Mouse (Mus musculus) ovary, postnatal 36 days (tissue): ENCODE results near the gene Inmt.

ENCODE experiments used
- DNase-seq: peaks from one replicate; pipeline ENCODE4 v3.0.0; 2022; ENCODE audit warnings: low spot score, mixed read lengths

Inmt gene

DNA sequence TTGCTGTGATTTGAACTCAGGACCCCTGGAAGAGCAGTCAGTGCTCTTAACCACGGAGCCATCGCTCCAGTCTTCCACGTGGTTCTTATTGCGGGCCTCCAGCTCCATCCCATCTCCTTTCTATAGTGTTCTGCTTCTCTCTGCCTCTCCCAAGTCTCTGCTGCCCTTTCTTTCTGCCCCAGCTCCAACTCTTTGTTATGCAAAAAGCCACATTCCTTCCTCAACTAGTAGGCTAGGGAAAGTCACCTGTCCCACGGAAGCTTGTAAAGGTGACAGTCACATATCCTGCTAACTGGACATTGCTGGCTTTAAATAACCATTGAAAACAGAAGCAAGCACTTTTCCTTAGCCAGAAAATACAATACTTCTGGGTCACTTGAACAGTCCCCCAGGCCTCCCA lies 5.0 kb downstream of the Inmt start:
- DNase-seq = no peak

DNA sequence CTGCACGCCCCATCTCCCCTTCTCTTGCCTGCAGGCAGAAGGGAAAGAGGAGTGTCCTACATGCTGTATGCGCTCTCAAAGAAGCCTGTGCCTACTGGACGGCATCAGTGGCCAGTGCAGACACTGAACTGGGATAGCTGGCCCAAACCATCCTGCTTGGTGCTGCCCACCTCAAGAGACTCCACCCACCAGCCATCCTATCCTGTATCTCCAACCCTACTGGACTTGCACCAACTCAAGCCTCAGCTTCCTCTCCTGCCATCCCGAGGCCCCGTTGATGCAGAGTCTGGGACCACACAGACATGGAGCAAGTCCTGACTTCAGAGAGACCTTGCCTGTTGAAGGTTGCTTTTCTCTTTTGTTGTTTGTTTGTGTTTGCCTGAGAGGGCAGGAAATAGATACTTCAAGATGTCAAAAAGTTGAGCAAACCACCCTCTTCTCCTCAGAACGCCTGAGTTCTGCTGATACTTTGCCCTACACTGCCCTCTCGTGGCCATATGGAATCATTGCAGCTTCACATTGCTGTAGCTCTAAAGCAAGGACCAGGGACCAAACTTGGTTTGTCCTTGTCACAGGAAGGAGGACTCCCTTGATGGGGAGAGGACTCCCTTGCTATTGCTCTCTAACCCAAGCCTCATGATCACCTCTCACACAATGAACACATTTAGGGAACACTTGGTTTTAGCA lies 7.9 kb downstream of the Inmt start:
- DNase-seq = peak; percentile 56

DNA sequence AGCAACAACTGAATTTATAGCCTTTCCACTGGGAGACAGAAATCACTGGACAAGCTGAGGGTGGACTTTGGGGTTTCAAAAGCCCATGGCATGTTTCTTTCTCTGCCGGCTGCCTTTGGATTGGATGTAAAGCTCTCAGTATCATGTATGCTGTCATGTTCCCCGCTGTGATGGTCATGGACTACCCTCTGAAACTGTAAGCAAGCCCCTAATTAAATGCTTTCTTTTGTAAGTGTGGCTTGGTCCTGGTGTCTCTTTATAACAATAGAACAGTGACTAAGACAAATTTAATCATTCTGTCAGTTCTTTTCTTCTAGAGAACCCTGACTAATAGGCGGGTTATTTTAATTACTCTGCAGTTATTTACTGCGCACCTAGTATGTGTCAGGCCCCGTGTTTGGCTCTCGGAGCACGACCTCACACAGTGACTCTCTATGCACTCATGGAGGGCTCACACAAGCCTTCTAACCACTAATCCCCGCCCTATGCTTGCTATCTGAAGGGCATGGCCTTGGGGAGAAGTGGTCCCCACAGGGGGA lies 11.7 kb downstream of the Inmt start:
- no peak for DNase-seq

- no peak for DNase-seq
Measured at GRCm38 (mm10) chr6:55161311-55161761, 13.5 kb downstream of the Inmt start.

DNA sequence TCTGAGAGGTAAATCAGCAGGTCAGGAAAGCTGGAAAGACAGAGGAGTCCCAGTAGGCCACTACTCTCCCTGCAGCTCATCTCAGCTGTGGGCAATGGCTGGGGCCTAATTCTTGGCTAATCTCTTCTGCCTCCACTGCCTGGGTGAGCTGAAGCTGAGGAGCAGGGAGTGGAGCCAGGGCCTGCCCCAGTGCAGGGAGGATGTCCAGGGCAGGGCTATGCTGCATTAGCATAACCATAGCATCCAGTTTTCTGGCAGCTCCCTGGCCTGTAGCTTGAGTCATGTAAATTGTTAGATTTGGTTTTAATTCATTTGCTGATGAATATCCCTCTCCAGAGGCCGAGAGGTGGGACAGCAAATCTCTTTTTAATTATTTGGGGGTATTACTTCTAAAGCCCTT lies 15.6 kb downstream of the Inmt start:
- no peak for DNase-seq

DNA sequence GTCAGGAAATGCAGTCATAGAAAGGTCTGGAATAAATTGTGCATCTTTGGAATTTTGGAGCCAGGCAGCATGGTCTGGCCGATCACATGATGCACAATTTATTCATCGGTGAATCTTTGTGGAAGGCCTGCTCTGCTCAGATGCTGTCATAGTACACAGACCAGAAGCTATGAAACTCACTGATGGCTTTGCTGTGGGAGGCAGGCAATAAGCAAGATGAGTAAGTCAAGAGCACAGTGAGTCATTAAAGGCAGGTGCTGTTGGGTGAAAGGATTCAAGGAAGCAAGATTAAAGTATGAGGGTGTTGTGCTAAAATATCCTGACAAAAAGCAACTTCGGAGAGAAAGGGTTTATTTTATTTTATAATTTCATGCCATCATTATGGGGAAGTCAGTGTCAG lies 22.6 kb downstream of the Inmt start:
- DNase-seq = no peak

DNA sequence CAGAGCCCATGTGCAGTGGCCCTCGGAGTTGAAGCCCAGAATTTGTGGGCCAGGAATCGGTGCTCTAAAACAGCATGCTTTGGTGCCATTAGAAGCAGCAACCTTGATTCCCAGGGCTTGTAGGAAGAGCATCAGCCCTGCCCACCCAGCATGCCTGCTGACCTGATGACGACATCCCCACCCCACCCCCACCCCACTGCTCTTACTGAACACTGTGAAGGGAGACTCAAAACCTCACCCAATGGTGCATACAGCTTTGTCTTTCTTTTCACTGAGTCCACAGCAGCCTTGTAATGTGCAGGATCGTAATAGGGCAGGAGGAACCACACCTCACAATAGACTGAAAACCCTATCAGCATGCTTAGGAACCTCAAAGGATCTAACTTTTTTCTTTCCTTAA lies 28.7 kb downstream of the Inmt start:
- DNase-seq = no peak

DNA sequence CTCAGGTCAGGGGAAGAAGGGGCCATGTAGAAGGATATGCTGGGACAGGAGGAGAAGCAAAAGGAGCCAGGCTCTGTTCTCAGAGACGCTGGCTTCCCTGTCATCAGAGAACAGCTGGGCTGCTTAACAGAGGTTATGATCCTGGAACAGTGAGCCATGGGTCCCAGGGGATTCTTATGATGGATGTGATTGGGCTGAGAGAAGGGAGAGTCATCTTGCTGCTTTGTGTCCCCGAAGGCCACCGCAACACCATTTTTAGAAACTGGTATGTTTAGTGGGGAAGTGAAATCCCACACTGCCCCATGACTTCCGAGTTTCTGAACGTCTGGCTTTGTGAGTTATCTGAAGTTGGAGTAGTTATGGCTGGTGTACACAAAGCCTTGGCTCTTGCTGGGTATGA lies 29.6 kb downstream of the Inmt start:
- DNase-seq = no peak

- DNase-seq = no peak
Measured at GRCm38 (mm10) chr6:55138343-55138742, 36.5 kb downstream of the Inmt start.

DNA sequence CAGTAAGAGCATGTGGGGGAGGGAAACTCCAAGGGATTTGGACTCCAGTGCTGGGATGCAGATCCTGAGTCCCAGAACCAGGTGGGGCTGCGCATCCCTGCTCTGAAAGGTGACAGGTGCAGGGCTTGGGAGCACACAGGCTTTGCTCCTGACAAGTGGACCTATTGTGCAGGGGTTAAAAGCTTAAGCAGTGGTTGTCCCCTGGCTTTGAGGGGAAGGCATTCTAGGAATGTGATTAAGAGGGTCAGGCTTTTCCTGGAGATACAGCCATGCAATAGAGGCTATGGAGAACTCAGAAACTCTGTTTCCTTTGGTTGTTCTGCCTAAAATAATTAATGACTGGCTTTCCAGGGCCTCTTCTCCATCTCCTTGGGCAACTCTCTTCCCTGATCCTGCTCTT lies 41.4 kb downstream of the Inmt start:
- DNase-seq = no peak

DNA sequence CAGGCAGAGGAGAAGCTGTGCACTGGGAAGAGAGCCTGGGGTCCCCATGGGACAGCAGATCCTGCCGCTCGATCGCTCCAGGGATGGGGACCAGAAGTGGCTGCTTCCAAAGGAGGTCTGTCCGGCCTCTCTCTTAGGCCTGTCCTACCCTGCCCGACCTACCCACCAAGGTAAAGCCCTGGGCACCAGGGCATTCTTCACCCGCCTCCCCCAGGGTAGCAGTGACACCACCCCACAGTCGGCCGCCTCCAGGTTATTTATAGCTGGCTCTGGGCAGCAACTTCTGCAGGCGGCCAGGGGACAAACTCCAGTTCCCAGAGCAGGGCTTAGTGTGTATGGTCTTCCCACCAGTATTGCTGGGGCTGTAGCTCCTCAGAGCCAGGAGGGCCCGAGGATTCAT lies 42.0 kb downstream of the Inmt start, which contains the start of gene Crhr2:
Gene Crhr2, minus strand, starts transcription at position 223 of the 400 bp plus-strand sequence.
- DNase-seq = no peak

DNA sequence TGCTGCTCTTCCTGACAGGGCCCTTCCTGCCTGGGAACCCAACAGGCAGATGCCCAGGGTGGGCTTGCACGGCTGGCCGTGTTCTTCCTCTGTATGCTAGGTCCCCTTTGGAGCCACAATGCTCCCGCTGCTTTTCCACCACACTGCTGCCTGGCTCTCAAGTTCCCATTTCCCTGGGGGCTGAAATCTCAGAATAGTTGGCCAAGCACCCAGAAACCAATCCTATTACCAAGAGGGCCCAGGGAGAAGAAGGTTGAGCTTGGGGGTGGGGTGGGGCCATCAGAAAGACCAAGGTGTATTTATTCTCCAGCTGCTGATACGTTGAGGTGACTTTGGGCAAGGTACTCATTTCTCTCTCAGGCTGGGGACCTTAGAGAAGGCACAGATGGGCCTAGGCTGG lies 43.5 kb downstream of the Inmt start:
- no peak for DNase-seq

GRCm38 (mm10) chr6:55130631-55131030 lies 44.2 kb downstream of the Inmt start:
- no peak for DNase-seq

- peak; percentile 8 for DNase-seq
Measured at GRCm38 (mm10) chr6:55128391-55128790, 46.5 kb downstream of the Inmt start.

DNA sequence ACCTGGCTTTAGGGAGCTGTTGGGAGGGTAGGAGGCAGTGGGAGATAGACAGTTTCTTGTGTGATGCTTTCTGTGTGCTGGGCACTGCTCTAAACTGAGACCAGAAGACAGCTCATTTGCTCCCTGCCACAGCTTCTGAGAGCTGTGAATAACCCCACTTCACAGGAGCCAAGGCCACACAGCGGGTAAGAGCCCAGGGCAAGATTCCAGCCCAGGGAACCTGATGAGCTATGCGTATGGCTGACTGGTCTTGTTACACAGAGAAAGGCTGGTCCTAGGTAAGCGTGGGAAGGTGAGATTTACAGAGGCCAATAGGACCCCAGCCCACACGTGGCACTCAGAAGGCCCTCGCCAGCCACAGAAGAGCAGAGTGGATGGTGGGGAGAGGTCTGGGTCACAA lies 48.3 kb downstream of the Inmt start:
- no peak for DNase-seq

DNA sequence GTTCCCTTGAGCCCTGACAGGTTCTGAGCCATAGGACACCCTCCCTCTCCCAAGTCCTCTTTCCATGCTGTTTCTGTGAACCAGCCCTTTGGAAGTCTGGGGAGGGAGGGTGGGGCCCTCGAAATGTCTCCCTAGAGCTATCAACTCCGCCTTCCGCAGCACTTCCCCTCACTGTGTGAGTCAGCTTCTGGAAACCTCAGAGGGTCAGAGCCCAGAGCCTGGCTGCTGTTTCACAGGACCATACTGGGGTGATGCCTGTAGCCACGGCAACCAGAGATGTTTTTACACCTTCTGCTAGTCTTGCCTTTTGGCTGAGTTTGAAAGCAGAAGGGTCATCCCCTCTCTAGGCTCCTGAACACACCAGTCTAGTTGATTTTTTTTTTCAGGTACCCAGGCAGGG lies 51.8 kb downstream of the Inmt start:
- DNase-seq = no peak
